Mouse (Mus musculus) MN1 (cell line): ENCODE measurements around the gene Fam198b.

ENCODE experiments used
- DNase-seq: peaks from one replicate; pipeline ENCODE4 v3.0.0-alpha.2; 2016; ENCODE audit warnings: low spot score

The Fam198b gene

DNA sequence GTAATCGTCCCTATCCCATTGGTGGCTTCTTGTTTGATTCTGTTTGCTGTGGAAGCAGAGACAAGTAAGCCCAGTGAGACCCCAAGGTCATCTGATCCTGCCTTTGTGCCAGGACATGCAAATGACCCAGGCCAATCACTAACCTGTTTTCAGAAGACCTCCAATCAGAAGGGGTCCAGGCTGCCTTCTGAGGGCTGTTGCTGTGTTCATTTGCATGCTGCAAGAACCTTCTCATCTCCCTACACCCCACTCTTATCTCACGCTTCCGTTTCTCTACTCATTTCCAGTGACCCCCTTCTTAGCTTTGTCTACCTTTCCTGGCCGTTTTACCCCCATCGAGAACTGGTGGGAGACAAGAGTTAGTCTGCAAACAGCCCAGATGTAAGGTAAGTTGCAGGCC is at the start of gene Fam198b:
Gene Fam198b (plus strand): TSS at position 229 of the 400 bp plus-strand sequence.
- DNase-seq = no peak

DNA sequence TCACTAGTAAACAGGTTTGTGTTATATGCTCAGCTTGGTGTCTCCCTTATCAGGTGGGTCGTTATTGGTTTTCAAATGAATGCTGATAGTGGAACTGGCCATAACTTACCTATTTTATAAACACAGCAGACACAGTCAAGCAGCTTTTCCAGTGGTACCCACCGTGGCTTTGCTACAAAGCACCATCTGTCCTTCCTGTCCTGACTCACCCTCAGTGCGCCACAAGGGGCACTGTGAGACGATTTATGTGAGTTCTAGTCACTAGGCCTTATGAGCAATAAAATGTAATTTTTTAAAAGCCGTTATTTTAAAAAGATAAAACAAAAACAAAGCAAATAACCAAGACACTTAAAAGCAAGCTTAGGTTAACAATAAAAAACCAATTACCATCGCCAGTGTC is 45.6 kb upstream of the Fam198b start:
- DNase-seq = no peak

DNA sequence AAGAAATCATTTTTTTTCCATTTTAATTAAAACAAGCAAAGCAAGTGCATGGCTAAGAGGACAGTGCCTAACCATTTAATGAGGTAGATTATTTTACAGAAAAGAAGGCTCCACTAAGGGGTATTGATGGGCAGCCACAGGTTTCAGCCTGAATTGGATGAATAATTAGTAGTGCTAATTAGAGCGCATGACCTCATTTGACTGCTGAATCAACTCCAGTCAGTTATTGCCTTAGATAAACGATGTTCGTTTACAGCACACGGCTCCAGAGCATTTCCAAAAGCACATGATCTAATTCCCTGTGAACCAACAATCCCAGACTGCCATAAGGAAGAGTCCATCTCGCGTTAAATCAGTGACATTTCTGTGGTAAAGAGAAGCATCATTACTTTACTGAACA is 42.9 kb upstream of the Fam198b start:
- no peak for DNase-seq

DNA sequence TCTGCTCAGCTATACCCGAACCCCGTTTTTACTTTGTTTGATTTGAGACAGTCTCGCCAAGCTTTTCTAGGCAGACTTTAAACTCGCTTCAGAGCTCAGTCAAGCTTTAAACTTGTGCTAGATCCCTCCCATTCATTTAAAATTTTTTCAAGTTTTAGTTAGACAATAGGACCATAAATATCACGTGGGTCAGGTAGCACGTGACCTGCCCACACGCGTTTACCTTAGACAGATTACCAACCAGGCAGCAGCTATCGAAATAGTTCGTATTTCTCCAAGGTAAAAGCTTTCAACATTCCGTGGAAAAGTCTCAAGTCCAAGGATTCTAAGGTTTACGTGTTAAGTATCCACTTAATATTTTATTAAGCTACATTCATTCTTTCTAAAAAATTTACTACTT is 42.2 kb upstream of the Fam198b start:
- DNase-seq = no peak

DNA sequence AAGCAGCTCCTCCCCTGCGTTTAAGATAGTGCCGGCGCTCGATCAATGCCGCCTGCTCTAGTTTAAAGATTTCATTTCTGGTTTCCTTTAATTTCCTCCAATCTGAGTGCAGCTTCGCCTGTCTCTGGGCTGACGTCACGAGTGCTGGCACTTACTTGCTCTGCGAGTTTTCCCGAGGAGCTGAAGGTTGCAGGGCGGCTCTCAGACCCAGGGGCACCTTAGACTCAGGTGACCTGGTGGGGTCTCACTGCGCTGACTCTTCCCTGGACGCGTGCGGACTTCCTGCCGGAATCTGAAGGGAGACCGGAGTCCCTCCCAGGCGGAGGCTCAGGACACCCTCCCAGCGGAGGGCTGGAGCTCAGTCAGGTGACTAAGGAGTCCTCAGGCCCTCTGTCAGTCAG is 41.7 kb upstream of the Fam198b start:
- no peak for DNase-seq

DNA sequence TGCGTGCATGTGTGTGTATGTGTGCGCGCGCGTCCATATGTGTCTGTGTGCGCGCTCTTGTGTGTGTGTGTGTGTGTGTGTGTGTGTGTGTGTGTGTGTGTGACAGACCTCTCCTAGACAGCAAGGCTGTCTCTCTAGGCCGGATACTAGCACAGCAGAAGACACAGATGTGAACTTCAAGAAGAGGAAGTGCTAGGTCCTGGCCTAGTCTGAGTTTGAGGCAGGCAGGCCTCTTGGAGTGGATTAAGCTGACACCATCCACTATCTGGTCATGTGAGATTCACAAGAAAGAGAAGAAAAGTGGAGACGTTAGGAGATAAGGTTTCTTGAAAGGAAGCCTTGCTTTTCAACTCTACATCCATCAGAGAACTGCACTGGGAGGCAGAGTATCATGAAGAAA is 40.3 kb upstream of the Fam198b start:
- no peak for DNase-seq

DNA sequence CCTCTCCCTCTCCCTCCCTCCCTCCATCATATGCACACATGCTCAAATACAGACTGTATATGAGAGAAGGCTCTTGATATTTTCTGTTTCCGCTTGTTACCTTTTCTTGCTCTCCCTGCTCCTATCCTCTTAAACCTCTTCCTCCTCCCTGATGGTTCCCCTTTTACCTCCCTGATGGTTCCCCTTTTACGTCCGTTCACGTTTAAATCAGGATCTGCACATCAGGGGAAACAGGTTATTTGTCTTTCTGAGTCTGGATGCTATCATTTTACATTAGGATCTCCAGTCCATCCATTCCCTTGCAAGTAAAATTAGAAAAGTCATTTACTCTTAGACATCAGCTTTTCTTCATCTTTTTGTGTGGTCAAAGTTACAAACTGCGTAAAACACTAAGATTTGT is 37.7 kb upstream of the Fam198b start:
- DNase-seq = no peak

DNA sequence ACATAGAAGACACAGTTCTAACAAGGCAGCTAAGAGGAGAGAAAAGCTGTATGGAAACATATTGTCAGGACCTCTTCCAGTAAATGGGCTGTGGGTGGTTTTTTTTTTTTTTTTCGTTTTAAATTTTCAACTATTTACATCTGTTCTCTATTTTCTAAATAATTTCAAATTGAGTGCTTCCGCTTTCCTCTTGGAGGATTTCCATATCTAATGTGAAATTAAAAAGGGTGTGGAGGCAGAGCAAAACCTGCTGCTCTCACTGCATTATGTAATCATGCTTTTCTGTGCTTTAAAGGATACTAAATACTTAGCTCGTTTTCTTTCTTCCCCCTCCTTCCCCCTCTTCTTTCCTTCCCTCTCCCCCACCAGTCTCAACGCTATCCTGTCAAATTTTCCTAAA is 35.5 kb upstream of the Fam198b start:
- DNase-seq = no peak

DNA sequence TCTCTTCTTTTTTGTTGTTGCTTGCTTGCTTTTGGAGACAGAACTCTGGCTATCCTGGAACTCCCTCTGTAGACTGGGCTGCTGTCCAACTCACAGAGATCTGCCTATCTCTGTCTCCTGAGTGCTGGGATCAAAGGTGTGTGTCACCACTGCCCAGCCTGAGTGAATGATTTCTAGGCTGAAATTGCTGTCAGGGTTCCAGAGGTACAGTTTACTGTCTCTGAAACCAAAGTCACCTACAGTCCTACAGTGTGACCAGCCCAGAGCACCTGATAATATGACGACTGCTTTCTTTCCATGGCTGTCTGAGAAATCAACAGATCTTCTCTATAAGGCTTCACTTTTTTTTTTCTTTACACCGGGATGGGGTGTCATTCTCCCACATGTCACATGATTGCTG is 34.7 kb upstream of the Fam198b start:
- DNase-seq = no peak

DNA sequence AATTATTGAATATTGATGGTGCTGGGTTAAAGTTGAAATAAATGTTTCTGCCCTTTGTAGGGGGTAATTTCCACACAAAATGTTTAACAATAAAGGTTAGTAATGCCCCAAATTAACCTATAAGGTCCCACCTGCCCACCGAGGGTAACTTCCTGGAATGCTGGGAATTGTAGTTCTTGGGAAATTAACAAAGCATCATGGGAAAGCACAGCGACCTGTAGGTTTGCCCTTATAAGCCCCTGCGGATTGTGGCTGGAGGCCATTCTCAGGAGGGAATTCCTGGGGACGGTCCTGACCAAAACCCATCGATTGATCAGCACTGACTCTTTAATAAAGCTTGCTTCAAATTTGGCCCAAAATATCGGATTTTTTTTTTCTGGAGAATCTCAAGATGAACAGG is 33.7 kb upstream of the Fam198b start:
- no peak for DNase-seq

DNA sequence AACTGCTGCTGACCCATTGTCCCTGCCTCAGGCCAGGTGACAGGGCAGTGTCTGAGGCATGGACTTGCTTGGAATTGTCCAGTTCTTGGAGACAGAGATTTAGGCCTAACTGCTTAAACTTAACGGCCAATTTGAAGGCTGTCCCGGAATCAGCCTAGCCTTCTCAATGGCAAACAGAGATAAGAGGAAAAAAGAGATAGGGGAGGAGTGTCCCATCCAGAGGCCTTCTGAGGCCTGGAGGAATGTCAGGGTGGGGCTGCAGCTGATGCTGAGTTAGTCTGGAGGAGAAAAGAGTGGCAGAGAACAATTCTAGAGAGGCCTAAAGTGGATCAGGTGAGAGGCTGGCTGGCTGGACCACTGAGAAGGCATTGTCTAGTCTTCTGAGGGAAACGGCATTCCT is 32.2 kb upstream of the Fam198b start:
- DNase-seq = no peak

DNA sequence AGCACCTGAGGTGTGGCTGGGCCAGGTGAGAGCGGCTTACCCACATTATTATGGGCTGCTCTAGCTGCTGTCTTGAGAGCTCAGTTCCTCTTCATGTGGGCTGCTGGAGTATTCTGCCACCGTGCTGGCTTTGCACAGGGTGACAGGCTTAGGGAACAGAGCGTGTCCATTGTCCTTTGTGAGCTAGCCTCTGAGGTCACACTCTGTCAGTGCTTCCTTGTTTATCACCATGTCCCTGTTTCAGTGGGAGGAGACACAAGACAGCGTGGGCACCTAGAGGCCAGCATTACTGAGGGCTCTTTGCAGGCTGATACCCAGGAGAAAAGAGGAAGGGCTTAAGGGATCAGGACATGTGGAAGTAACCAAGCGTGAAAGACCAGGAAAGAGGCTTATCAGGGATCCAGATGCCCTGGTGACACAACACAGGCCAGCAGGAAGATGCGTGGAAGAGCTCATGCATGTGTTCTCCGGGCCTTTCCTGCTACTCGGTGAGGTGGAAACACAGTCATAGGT is 31.6 kb upstream of the Fam198b start, which contains the start of gene Tmem144:
Gene Tmem144 (minus strand): TSS at position 120 of the 513 bp plus-strand sequence.
- no peak for DNase-seq

DNA sequence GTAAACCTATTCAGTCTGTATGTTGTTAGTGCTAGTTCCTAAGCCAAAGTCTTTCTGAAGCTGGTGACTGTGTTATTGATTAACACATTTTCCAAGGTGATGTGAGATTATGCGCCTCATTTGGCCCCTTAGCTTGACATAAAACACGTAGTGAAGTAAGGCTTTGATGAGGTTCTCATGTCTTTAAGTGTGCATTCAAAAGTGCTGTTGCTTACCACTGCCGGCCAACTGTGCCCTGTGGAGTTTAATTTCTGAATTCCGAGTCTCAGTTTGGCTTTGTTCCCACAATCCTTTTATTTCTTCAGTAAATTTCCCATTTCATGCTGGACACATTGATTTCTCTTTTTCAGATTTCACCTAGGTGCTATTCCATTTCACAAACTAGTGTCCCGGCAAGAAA is 26.6 kb upstream of the Fam198b start:
- no peak for DNase-seq

DNA sequence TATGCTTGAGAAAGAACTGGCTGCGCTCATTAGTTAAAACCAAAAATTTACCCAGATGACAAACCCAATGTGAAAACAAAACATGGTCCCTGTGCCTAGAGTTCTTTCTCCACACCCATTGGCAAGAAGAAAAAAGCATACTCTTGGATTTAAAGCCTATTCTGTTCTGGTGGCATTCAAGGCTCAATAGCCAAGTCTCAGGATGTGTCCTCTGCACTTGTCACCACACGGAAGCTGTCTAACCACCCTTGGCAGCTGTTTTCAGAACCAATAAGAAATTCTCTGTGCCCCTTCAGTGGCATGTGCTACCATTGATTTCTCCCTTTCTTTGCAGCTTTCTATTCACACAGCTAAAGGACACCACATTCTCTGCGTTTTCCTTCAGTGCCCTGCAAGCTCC is 26.1 kb upstream of the Fam198b start:
- no peak for DNase-seq

DNA sequence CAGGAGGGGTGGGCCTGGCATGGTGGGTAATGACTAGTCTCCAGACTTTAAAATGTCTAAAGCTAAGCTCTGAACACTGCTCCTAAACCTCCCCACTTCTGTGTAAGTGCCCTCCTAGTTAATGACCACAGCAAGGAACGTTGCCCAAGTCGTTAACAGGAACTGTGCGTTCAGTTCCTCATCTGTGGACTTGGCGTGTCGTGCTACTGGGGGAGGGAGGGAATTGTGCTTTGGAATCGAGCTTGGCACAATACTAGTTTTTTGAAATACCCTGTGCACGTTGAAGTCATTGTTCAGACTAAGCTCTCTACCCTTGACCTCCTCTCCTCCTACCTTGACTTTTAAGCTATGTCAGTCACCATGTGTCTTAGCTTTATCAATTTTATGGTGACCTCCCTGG is 19.5 kb upstream of the Fam198b start:
- no peak for DNase-seq

DNA sequence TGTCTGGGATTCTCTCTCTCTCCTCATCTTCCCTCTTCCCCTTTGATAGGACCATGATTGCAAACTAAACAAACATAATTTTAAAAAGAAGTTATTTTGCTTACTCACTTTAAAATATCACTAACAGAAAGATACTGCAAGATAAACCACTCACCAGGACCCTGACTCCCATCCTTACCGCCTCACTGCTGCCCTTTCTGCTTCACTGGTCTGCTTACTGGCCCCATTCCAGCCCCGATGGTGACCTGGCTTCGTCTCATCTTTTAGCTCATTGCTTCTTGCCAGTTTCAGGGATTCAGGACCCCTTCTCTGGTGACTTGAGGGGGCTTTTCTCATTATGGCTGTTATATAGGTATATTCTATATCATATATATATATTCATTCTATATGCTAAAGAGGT is 18.2 kb upstream of the Fam198b start:
- no peak for DNase-seq

DNA sequence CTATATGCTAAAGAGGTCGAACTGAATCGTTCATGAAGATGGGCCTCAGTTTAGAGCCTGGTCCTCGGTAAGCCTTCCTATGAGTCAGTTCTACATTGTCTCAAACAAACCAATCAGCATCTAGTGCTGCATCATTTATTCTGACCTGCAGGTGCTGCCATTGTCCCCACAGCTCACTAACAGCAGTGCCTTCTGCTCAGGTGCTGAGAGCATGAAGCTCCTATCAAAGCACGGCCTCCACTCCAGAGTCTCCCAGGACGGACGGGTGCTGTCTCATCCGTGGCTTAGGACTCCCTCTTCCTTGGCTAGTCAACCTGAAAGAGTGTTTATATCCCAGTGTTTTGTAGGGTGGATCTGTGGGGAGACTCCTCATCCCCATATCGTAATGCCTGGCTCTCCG is 17.8 kb upstream of the Fam198b start:
- no peak for DNase-seq

DNA sequence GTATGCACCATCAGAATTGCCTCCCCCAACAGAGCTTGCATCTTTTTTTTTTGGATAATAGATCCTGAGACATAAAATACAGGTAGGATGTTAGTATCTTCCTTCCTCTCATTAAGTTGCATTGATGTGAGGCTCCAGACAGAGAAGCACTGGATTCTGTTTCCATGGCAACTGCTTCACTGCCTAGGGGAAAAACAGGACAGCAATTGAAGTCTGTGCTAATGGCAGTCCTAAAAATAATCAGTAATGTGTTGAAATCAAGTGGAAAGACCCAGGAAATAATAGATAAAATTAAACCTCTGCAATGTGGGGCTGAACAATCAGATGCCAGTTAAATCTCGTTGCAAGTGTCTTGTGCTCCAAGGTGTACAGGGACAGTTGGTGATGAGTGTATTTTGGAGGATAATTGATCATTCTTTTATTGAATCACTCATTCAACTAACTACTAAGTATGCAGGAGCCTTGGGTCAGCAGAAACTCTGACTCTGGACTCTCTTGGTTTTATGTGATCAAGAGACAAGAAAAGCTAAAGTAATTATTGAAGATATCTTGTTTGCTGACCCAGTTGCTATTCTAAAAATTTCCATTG is 17.1 kb upstream of the Fam198b start:
- no peak for DNase-seq

DNA sequence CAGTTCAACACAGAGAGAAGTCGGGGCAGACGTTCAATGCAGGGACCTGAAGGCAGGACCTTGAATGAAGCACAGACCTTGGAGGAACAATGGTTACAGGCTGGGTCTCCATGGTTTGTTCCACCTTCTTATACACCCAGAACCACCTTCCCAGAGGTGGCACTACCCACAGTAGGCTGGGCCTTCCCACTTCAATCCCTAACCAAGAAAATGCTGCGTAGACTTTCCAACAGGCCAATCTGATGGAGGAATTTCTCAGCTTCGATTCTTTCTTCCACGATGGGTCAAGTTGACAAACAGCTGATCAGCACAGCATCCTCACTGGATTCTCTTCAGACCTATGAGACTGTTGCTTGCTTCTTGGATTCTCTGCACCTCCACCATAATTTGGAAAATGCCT is 8.9 kb upstream of the Fam198b start:
- no peak for DNase-seq

DNA sequence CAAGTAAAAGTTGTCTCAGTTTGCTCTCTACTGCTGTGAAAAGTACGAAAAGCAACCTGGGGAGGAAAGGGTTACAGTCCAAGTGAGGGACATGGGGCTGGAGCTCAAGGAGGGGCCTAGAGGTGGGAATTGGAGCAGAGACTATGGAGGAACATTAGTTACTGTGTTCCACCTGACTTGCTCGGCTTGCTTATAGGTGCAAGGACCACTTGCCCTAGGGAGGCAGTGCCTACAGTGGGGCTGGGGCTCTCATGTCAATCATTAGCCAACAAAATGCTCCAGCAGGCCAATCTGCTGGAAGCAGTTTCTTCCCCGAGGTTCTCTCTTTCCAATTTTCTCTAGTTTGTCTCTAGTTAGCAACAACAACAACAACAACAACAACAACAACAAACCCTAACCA is 6.0 kb upstream of the Fam198b start:
- no peak for DNase-seq

DNA sequence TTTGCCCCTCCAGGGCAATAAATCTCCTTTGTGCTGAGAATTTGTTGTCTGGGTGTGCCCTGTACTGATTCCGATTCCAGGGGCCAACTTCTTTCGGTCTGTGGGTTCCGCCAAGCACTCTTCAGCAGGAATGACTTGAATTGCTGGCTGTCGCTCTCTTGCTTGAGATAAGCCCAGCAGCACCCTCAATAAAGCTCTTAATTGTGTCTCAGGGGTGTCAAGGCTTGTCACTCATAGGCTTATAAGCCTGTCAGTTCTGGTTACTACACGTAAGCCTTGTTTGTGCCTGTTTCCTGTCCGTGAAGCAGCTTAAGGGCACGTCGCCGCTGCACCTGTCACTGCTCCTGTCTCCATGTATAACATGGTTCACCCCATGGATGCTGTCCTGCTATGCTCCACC is 5.1 kb upstream of the Fam198b start:
- no peak for DNase-seq

DNA sequence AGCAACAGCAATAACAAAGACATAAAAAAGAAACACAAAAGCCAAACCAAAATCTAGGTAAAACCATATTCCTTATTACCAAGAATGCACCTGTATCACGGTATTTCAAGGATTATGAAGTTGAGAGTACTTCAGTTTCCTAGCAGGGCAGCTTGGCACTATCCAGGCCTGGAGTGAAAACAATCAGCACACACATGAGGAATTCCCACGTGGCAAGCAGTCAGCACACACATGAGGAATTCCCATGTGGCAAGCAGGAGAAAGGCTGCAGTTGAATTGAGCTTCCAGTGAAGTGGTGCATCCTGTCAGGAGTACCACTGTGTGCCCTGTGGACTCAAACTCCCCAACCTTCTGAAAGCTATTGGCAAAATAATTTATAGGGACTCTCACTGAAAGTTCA is 2.7 kb upstream of the Fam198b start:
- DNase-seq = no peak

DNA sequence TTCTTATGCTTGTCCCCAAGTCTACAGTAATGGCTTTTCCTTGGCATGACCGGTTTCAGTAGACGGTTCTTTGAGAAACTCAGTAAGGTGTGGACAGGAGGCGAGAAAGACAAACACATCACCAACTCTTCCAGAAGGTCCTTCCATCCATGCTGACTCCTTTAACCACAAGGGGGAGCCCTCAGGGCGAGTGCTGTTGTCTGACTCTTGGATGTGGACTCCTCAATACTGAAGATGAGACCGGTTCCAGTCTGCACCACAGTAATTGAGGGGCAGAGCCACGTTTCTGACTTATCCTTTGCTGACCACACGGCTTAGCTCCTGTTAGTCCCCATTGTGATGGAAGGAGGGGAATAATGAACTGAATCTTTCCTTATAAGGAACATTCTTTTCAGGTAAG is 1.2 kb upstream of the Fam198b start:
- DNase-seq = peak; percentile 15

DNA sequence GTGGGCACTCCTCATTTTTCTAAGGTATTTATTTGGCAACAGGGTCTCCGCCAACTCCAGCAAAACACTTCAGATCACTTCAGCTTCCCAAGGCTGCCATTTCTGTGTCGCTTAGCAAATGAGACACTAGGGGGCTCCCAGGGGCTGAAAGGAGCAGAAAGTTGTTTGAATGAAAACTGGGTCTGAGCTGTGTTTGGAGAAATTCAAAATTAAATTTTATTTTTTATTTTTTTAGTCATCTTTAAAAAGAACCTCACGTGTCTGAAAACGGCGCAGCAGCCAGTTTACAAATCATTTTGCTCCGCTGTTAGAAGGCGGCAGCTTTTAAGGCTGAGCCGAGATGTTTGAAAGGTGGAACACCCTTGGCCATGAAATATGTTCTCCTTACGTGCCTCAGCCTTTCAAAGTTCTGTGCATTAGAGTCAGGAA is 442 bp downstream of the Fam198b start:
- no peak for DNase-seq
